Mouse (Mus musculus) CH12.LX (cell line): ENCODE measurements at regions not wholly inside any gene's neighbourhood (a gene's known extent, or its start where the extent isn't known, plus 50 kb on each side); places are given as distances from the start of the nearest gene placed in this dataset.

Experiments used
- BHLHE40 ChIP-seq: IDR thresholded peaks from 2 replicates; pipeline ENCODE4 v1.6.1; 2011; ENCODE audit warnings: mild to moderate bottlenecking, low read depth, low read length, improper control_type of control experiment
- CTCF ChIP-seq, 2 experiments: IDR thresholded peaks in 1 of 2; conservative IDR thresholded peaks in 1 of 2; 2 replicates each; pipeline ENCODE4 v1.5.1; 2011 to 2012; ENCODE audit warnings: low read depth in 2 of 2, low read length in 2 of 2, improper control_type of control experiment in 1 of 2, inconsistent platforms in 1 of 2, mild to moderate bottlenecking in 1 of 2, moderate library complexity in 1 of 2
- E2F4 ChIP-seq: IDR thresholded peaks from 2 replicates; pipeline ENCODE4 v1.6.1; 2011; ENCODE audit warnings: low read depth, low read length, improper control_type of control experiment; ENCODE audit not compliant: insufficient replicate concordance
- MEF2A ChIP-seq: IDR thresholded peaks from 2 replicates; pipeline ENCODE4 v1.6.1; 2014; ENCODE audit warnings: low read depth, mild to moderate bottlenecking, inconsistent platforms, low read length, improper control_type of control experiment, borderline replicate concordance
- RCOR1 ChIP-seq: conservative IDR thresholded peaks from 2 replicates; pipeline ENCODE4 v1.6.1; 2012; ENCODE audit warnings: low read depth, mild to moderate bottlenecking, inconsistent platforms, low read length, improper control_type of control experiment
- SMC3 ChIP-seq: IDR thresholded peaks from 2 replicates; pipeline ENCODE4 v1.6.1; 2011; ENCODE audit warnings: low read depth, low read length, improper control_type of control experiment
- TBP ChIP-seq: conservative IDR thresholded peaks from 2 replicates; pipeline ENCODE4 v1.6.1; 2011; ENCODE audit warnings: low read depth, low read length, improper control_type of control experiment
- TCF12 ChIP-seq: IDR thresholded peaks from 2 replicates; pipeline ENCODE4 v1.6.1; 2014; ENCODE audit warnings: low read depth, mild to moderate bottlenecking, inconsistent platforms, low read length, improper control_type of control experiment

DNA sequence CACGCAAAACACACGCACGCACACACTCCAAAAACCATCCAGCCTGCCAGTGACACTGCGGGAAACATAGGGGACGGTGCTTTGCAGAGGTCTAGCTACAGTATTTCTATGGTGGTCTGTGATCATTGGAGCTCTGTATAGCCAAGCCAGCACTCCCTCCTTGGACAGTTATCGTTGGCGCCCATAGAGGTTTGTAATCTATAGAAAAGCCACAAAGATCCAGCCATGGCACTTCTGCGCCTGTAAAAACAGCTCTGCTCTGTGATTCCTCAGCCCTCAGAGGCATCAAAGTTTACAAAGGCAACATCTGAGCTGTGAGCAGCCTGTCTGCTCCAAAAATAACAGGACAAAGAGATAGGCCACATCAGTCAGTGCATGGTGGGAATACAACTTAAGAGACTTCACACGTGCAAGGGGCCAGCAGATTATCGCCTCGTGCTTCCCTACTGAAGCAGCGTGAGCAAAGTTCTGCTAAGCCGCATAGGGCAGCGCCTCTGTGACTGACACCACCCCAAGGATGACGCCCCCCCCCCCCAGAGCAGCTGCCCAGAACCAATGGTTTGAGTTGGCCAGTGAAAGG, 194.7 kb downstream of the Ackr3 start:
- TF ChIP-seq BHLHE40 (no peak), TCF12 (no peak), SMC3 (no peak), CTCF (conservative IDR thresholded peaks at IDR 0.05 in 1 of 2, IDR thresholded peaks at IDR 0.05 in 1 of 2; ENCODE audit: low read depth in 2 of 2, low read length in 2 of 2) (no peak), TBP (no peak), MEF2A (no peak), RCOR1 (no peak), E2F4 (no peak)
